Mouse (Mus musculus) olfactory bulb, adult 2 months (tissue): ENCODE data around the gene Aebp2.

Experiments
- CTCF ChIP-seq: fragments of 200-500 bp; IDR thresholded peaks from 2 replicates; pipeline ENCODE4 v1.5.1; 2012; ENCODE audit warnings: low read depth, mild to moderate bottlenecking, low read length, moderate library complexity; ENCODE audit not compliant: insufficient read depth
- POLR2A ChIP-seq: fragments of 200-500 bp; IDR thresholded peaks from 2 replicates; pipeline ENCODE4 v1.6.1; 2012; ENCODE audit warnings: mild to moderate bottlenecking, low read depth, low read length, moderate library complexity; ENCODE audit not compliant: insufficient read depth

DNA sequence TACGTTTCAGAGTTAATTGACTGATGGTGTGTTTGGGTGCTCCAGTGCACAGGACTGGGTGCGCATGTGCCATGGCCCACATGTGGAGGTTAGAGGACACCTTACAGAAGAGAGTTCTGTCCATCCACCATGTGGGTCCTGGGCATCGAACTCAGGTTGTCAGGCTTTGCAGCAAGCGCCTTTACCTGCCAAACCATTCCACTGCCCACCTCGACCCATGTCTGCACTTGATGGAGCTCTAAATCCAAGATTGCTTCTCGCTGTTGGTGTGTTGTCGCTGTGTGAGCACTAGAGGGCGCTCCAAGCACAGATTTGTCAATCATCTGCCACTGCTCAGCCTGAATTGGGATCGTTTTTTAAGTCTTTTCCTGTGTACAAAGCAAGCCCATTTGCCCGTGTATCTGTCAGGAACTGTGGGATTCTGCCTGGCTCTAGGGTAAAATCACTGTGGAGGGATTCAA is 92.5 kb downstream of the Aebp2 start:
- TF ChIP-seq POLR2A (no peak), CTCF (peak; percentile 74)
